Mouse (Mus musculus) midbrain, embryonic 13.5 days (tissue): Measurements from ENCODE around the gene Ric8a. TPM values are rescaled to one million over a fixed set of nuclear protein-coding genes. Genes with fewer than 3 reads are reported as not detected.
"Not testable (repeated sequence)": the region's sequence is repeated elsewhere in the genome, so short reads cannot be mapped to it uniquely, and the experiment has no call there.

ENCODE experiments used
- ATAC-seq: fragments of 200-750 bp; cut with Nextera tagmentation; 2 replicates; pipeline ENCODE4 v1.8.0; 2017; ENCODE audit warnings: mild to moderate bottlenecking, moderate TSS enrichment, moderate library complexity
- H3K27ac ChIP-seq: fragments of 300-500 bp; sonication (generic); 2 replicates; pipeline ENCODE4 v1.5.1; 2015; ENCODE audit warnings: inconsistent platforms, mild to moderate bottlenecking, moderate library complexity
- H3K27me3 ChIP-seq: fragments of 300-500 bp; sonication (generic); 2 replicates; pipeline ENCODE4 v1.6.1; 2015; ENCODE audit warnings: mild to moderate bottlenecking, inconsistent platforms
- H3K36me3 ChIP-seq: fragments of 300-500 bp; sonication (generic); 2 replicates; pipeline ENCODE4 v1.6.1; 2015; ENCODE audit warnings: mild to moderate bottlenecking, inconsistent platforms
- H3K4me1 ChIP-seq: fragments of 300-500 bp; sonication (generic); replicated peaks from 2 replicates; pipeline ENCODE4 v1.6.1; 2015; ENCODE audit warnings: inconsistent platforms
- H3K4me2 ChIP-seq: fragments of 300-500 bp; sonication (generic); replicated peaks from 2 replicates; pipeline ENCODE4 v1.6.1; 2015; ENCODE audit warnings: moderate library complexity, mild to moderate bottlenecking, inconsistent platforms
- H3K4me3 ChIP-seq: fragments of 300-500 bp; sonication (generic); replicated peaks from 2 replicates; pipeline ENCODE4 v1.5.1; 2015; ENCODE audit warnings: mild to moderate bottlenecking, inconsistent platforms
- H3K9ac ChIP-seq: fragments of 300-500 bp; sonication (generic); replicated peaks from 2 replicates; pipeline ENCODE4 v1.6.1; 2015; ENCODE audit warnings: mild to moderate bottlenecking, inconsistent platforms
- H3K9me3 ChIP-seq: fragments of 300-500 bp; sonication (generic); 2 replicates; pipeline ENCODE4 v1.6.1; 2016; ENCODE audit warnings: mild to moderate bottlenecking, inconsistent platforms
- whole genome bisulfite sequencing: fragments of 180-500 bp; shearing (Covaris S2); methylation state at CpG from one replicate; pipeline ENCODE4 v1.1.7; 2015; 5-methylcytosine and 5-hydroxymethylcytosine counted together
- polyA plus RNA-seq: library from polyadenylated mRNA; unstranded; fragments of >200 nt; fragmentation: Nextera tagmentation; extraction: Ambion mirVana; gene quantifications from 2 replicates; pipeline ENCODE4 v1.2.1, GENCODE M21; 2015

Gene Ric8a
- polyA plus RNA-seq, 1 experiment from 2014 or later: 98.1 TPM

- Histone ChIP-seq H3K4me3 (no peak overlapping the region), H3K9me3 (no peaks in the 10 kb centered on the region), H3K4me2 (no peak overlapping the region), H3K27ac (no peak overlapping the region), H3K9ac (no peak overlapping the region), H3K27me3 (no peaks in the 10 kb centered on the region), H3K4me1 (peaks cover 12% of the 10 kb centered on the region), H3K36me3 (peaks cover 38% of the 10 kb centered on the region)
- ATAC-seq: no peak
- WGBS: 92% methylated on average over 6 of the region's 6 CpGs
Measured at GRCm38 (mm10) chr7:140877364-140877763, 20.6 kb downstream of the Ric8a start.

- H3K27me3 ChIP-seq: no peaks in the 10 kb centered on the region
- H3K4me3 ChIP-seq: no peak overlapping the region
- WGBS: 91% methylated on average over 7 of the region's 7 CpGs
- no peak overlapping the region for H3K27ac ChIP-seq
- H3K9ac ChIP-seq: no peak overlapping the region
- H3K4me1 ChIP-seq: peaks cover 23% of the 10 kb centered on the region
- no peak for ATAC-seq
- no peaks in the 10 kb centered on the region for H3K9me3 ChIP-seq
- peaks cover 25% of the 10 kb centered on the region for H3K36me3 ChIP-seq
- H3K4me2 ChIP-seq: no peak overlapping the region
Measured at GRCm38 (mm10) chr7:140879355-140879754, 22.6 kb downstream of the Ric8a start.

DNA sequence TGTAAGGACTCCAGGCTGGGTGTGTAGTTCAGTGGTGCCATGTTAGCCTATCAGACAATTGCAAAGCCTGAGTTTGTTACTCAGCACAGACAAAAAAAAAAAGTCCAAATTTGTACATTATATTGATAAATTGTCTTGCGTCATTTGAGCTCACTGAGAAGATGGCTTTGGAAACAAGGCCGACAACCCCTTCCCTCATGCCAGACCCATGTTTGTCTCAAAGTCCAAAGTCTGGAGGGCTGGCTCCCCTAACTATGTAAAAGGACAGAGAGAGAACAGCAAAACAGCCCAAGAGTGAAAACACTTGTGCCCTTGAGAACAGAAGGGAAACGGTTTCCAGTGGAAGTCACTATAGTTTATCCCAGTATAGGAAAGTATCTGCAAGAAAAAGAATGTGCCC is 23.7 kb downstream of the Ric8a start:
- peaks cover 21% of the 10 kb centered on the region for H3K36me3 ChIP-seq
- WGBS: 90% methylated on average over 3 of the region's 3 CpGs
- no peak for ATAC-seq
- H3K9me3 ChIP-seq: no peaks in the 10 kb centered on the region
- H3K4me3 ChIP-seq: peak overlapping the region; percentile 78; the same call in 1 of the 2 replicates
- H3K4me2 ChIP-seq: peak overlapping the region; percentile 78; the same call in 1 of the 2 replicates
- H3K4me1 ChIP-seq: peaks cover 23% of the 10 kb centered on the region
- no peaks in the 10 kb centered on the region for H3K27me3 ChIP-seq
- no peak overlapping the region for H3K27ac ChIP-seq
- no peak overlapping the region for H3K9ac ChIP-seq

- peaks cover 23% of the 10 kb centered on the region for H3K4me1 ChIP-seq
- no peaks in the 10 kb centered on the region for H3K27me3 ChIP-seq
- 28% methylated on average over 8 of the region's 8 CpGs for WGBS
- H3K4me3 ChIP-seq: peak overlapping the region; percentile 78
- peaks cover 22% of the 10 kb centered on the region for H3K36me3 ChIP-seq
- H3K9me3 ChIP-seq: no peaks in the 10 kb centered on the region
- no peak for ATAC-seq
- peak overlapping the region; percentile 85 for H3K9ac ChIP-seq
- peak overlapping the region; percentile 90; the same call in 1 of the 2 replicates for H3K27ac ChIP-seq
- H3K4me2 ChIP-seq: peak overlapping the region; percentile 78
Measured at GRCm38 (mm10) chr7:140880865-140881515, 24.2 kb downstream of the Ric8a start.

DNA sequence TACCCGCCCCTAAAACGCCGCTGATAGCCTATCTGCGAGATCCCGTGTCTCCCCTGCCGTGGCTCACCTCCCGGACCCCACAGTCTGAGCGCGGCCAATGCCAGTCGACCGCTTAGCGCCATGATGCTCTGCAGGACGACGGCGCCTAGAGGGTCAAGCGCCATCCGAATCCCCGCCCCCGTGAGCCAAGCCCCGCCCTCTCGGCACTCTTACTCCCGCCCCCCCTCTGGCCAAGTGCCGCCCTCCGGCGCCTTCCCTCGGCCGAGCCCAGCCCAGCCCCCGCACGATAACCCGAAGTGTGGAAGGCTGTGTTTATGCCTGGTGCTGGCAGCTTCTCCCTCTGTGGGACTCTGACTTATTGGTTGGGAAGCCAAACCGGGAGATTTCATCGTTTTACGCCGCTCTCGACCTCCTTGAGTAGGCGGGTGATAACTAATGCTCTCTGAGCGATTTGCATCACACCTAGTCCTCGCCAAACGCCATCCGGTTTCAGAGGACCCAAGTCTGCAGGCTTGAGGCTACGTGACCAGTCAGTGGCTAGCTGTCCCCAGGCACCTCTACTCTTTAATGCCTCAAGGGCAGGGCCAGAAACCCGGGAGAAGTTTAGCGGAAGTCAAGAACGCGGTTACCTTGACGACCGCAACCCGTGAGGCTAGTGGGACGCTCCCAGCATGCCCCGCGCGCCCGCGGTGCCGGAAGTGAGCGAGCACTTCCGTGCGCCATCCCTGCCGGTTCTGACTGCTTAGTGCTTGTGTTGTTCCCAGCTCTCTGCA is 25.1 kb downstream of the Ric8a start, which contains the start of the genes Psmd13 and Sirt3:
Gene Psmd13 (plus strand): TSS at position 273 of the 773 bp plus-strand sequence.
Gene Sirt3 (minus strand): TSS at position 614 of the 773 bp plus-strand sequence.
- H3K27ac ChIP-seq: peak within 1 kb of the TSS; percentile 90
- H3K9me3 ChIP-seq: no peaks in the 10 kb centered on the region
- peak within 1 kb of the TSS; percentile 78 for H3K4me2 ChIP-seq
- peaks cover 23% of the 10 kb centered on the region for H3K36me3 ChIP-seq
- peak; percentile 95 for ATAC-seq
- peak within 1 kb of the TSS; percentile 78 for H3K4me3 ChIP-seq
- H3K9ac ChIP-seq: peak within 1 kb of the TSS; percentile 85
- H3K4me1 ChIP-seq: peaks cover 23% of the 10 kb centered on the region
- no peaks in the 10 kb centered on the region for H3K27me3 ChIP-seq
- WGBS: under 1% methylated on average over 59 of the region's 59 CpGs

GRCm38 (mm10) chr7:140882469-140882803 is 25.7 kb downstream of the Ric8a start:
- no peak; the same call in 1 of the 2 replicates for ATAC-seq

DNA sequence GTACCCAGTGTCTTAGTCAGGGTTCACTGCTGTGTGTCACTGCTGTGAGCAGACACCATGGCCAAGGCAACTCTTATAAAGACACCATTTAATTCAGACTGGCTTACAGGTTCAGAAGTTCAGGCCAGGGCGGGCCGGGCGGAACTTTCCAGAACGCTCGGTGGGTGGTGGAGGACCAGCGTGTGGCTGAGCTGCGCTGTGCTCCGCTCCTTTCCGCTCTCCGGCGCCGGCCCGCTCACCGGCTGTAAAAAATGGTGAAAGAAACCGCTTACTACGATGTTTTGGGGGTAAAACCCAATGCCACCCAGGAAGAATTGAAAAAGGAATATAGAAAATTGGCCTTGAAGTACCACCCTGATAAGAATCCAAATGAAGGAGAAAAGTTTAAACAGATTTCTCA is 33.9 kb downstream of the Ric8a start:
- not testable (repeated sequence) for H3K27me3 ChIP-seq, H3K4me3 ChIP-seq, H3K27ac ChIP-seq, ATAC-seq, H3K9ac ChIP-seq, H3K4me2 ChIP-seq, H3K4me1 ChIP-seq, H3K9me3 ChIP-seq
- WGBS: 96% methylated on average over 16 of the region's 16 CpGs
- H3K36me3 ChIP-seq: peaks cover 80% of the 10 kb centered on the region

More at GRCm38 (mm10) chr7:140882469-140882803, 25.7 kb downstream of the Ric8a start:
- H3K27ac ChIP-seq: peak overlapping the region; percentile 75
- peaks cover 23% of the 10 kb centered on the region for H3K4me1 ChIP-seq
- peaks cover 26% of the 10 kb centered on the region for H3K36me3 ChIP-seq
- peak overlapping the region; percentile 78 for H3K4me3 ChIP-seq
- H3K4me2 ChIP-seq: peak overlapping the region; percentile 78
- WGBS: under 1% methylated on average over 12 of the region's 12 CpGs
- H3K27me3 ChIP-seq: no peaks in the 10 kb centered on the region
- peak overlapping the region; percentile 85 for H3K9ac ChIP-seq
- H3K9me3 ChIP-seq: no peaks in the 10 kb centered on the region

- ATAC-seq: no peak
- Histone ChIP-seq H3K27me3 (no peaks in the 10 kb centered on the region), H3K4me2 (no peak overlapping the region), H3K9ac (no peak overlapping the region), H3K4me3 (no peak overlapping the region), H3K27ac (no peak overlapping the region), H3K9me3 (no peaks in the 10 kb centered on the region), H3K4me1 (no peaks in the 10 kb centered on the region), H3K36me3 (peaks cover 80% of the 10 kb centered on the region)
- WGBS: 93% methylated on average over 7 of the region's 7 CpGs
Measured at GRCm38 (mm10) chr7:140894031-140894430, 37.3 kb downstream of the Ric8a start.

DNA sequence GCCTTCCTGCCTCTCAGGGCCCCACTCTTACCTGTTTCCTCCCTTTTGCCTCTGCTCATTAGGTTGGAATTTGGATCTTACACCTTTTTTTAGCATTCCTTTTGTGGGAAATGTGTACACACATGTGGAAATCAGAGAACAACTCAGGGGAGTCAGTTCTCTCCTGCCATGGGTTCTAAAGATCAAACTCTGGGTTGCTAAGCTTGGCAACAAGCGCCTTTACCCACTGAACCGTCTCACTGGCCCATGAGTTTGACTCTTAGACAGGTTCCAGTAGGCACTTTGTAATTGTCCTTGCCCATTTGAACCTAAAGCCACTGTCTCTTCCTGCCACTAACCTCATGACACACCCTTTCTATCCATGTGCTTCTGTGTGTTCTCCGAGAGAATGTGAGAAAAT is 37.9 kb downstream of the Ric8a start:
- no peak for ATAC-seq
- Histone ChIP-seq H3K4me1 (no peaks in the 10 kb centered on the region), H3K9me3 (no peaks in the 10 kb centered on the region), H3K4me2 (no peak overlapping the region), H3K27ac (no peak overlapping the region), H3K36me3 (peaks cover 80% of the 10 kb centered on the region), H3K27me3 (no peaks in the 10 kb centered on the region), H3K4me3 (no peak overlapping the region), H3K9ac (no peak overlapping the region)
- 95% methylated on average over 3 of the region's 3 CpGs for WGBS

DNA sequence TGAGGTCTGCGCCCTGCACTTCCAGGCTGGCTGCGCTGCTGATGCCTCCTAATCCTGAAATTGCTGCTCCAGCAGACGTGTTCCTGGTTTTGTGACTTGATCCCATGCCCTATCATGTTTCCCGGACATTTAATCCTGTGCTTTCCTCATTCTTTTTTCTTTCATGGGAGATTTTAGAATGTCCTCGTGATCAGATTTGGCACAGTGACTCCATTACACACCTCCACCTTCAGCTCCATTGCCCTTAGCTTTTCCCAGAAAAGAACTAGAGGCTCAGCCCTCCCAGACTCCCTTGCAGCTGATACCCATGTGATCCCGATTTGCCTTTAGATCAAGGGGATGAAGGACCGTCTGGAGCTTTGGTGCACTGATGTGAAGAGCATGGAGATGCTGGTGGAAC is 41.1 kb downstream of the Ric8a start:
- no peak overlapping the region for H3K9ac ChIP-seq
- H3K4me2 ChIP-seq: no peak overlapping the region
- H3K4me1 ChIP-seq: no peaks in the 10 kb centered on the region
- H3K36me3 ChIP-seq: peaks cover 68% of the 10 kb centered on the region
- no peak for ATAC-seq
- no peaks in the 10 kb centered on the region for H3K27me3 ChIP-seq
- no peak overlapping the region for H3K4me3 ChIP-seq
- no peaks in the 10 kb centered on the region for H3K9me3 ChIP-seq
- no peak overlapping the region for H3K27ac ChIP-seq
- 91% methylated on average over 7 of the region's 7 CpGs for WGBS

GRCm38 (mm10) chr7:140899121-140899520 is 42.4 kb downstream of the Ric8a start:
- H3K4me1 ChIP-seq: no peaks in the 10 kb centered on the region; the same call in 1 of the 2 replicates
- H3K4me2 ChIP-seq: no peak overlapping the region
- 81% methylated on average over 3 of the region's 3 CpGs for WGBS
- no peak overlapping the region for H3K27ac ChIP-seq
- no peak for ATAC-seq
- H3K4me3 ChIP-seq: no peak overlapping the region
- H3K9me3 ChIP-seq: no peaks in the 10 kb centered on the region
- H3K27me3 ChIP-seq: no peaks in the 10 kb centered on the region
- no peak overlapping the region for H3K9ac ChIP-seq
- H3K36me3 ChIP-seq: peaks cover 56% of the 10 kb centered on the region

- Histone ChIP-seq H3K4me1 (no peaks in the 10 kb centered on the region; the same call in 1 of the 2 replicates), H3K9me3 (no peaks in the 10 kb centered on the region), H3K27me3 (no peaks in the 10 kb centered on the region), H3K9ac (no peak within 1 kb of the TSS), H3K4me3 (no peak within 1 kb of the TSS), H3K4me2 (no peak within 1 kb of the TSS), H3K36me3 (peaks cover 46% of the 10 kb centered on the region), H3K27ac (no peak within 1 kb of the TSS)
- 83% methylated on average over 10 of the region's 10 CpGs for WGBS
- no peak for ATAC-seq
Measured at GRCm38 (mm10) chr7:140900220-140900619, 43.5 kb downstream of the Ric8a start, which contains the start of gene Cox8b. Gene Cox8b, minus strand, starts transcription at chr7:140900446.
